Mouse (Mus musculus) midbrain, embryonic 16.5 days (tissue): Measurements from ENCODE around the gene Tango2. TPM values are rescaled to one million over a fixed set of nuclear protein-coding genes. Genes with fewer than 3 reads are reported as not detected.

Experiments used
- ATAC-seq: fragments of 200-750 bp; cut with Nextera tagmentation; 2 replicates; pipeline ENCODE4 v1.8.0; 2017; ENCODE audit warnings: moderate TSS enrichment
- H3K27ac ChIP-seq: fragments of 300-500 bp; sonication (generic); 2 replicates; pipeline ENCODE4 v1.5.1; 2014; ENCODE audit warnings: mild to moderate bottlenecking, low read length, mixed read lengths
- H3K27me3 ChIP-seq: fragments of 300-500 bp; sonication (generic); 2 replicates; pipeline ENCODE4 v1.6.1; 2014; ENCODE audit warnings: low read depth, low read length, mixed read lengths; ENCODE audit not compliant: control insufficient read depth, insufficient read depth
- H3K36me3 ChIP-seq: fragments of 300-500 bp; sonication (generic); 2 replicates; pipeline ENCODE4 v1.6.1; 2014; ENCODE audit warnings: mild to moderate bottlenecking, low read length, moderate library complexity, mixed read lengths; ENCODE audit not compliant: control insufficient read depth, insufficient read depth
- H3K4me1 ChIP-seq: fragments of 300-500 bp; sonication (generic); 2 replicates; pipeline ENCODE4 v1.6.1; 2014; ENCODE audit warnings: mild to moderate bottlenecking, low read length, mixed read lengths; ENCODE audit not compliant: control insufficient read depth, insufficient read depth
- H3K4me2 ChIP-seq: fragments of 300-500 bp; sonication (generic); 2 replicates; pipeline ENCODE4 v1.6.1; 2014; ENCODE audit warnings: mild to moderate bottlenecking, low read length, mixed read lengths
- H3K4me3 ChIP-seq: fragments of 300-500 bp; sonication (generic); 2 replicates; pipeline ENCODE4 v1.5.1; 2014; ENCODE audit warnings: low read depth, mild to moderate bottlenecking, low read length, moderate library complexity, mixed read lengths
- H3K9ac ChIP-seq: fragments of 300-500 bp; sonication (generic); 2 replicates; pipeline ENCODE4 v1.6.1; 2014; ENCODE audit warnings: low read depth, low read length, mixed read lengths
- H3K9me3 ChIP-seq: fragments of 300-500 bp; sonication (generic); replicated peaks from 2 replicates; pipeline ENCODE4 v1.6.1; 2014; ENCODE audit warnings: mild to moderate bottlenecking, low read length, mixed read lengths; ENCODE audit not compliant: control insufficient read depth, poor library complexity, severe bottlenecking
- WGBS: fragments of 180-500 bp; shearing (Covaris S2); extraction: QIAGEN DNeasy Blood & Tissue Kit; methylation state at CpG from one replicate; pipeline ENCODE4 v1.1.7; 2014; 5-methylcytosine and 5-hydroxymethylcytosine counted together
- polyA plus RNA-seq: library from polyadenylated mRNA; unstranded; fragments of >200 nt; fragmentation: Nextera tagmentation; extraction: Ambion mirVana; gene quantifications from 2 replicates; pipeline ENCODE4 v1.2.1, GENCODE M21; 2015

Gene Tango2
- polyA plus RNA-seq, 1 experiment from 2014 or later = 82.5 TPM

GRCm38 (mm10) chr16:18377203-18377602, 29.3 kb upstream of the Tango2 start:
- no peak for ATAC-seq
- 27% methylated on average over 3 of the region's 3 CpGs for WGBS

GRCm38 (mm10) chr16:18376297-18376954, 28.5 kb upstream of the Tango2 start:
- Histone ChIP-seq H3K4me1 (peaks cover 12% of the 10 kb centered on the region), H3K4me3 (no peak overlapping the region), H3K27me3 (no peaks in the 10 kb centered on the region), H3K9me3 (no peaks in the 10 kb centered on the region), H3K27ac (no peak overlapping the region), H3K4me2 (no peak overlapping the region), H3K9ac (no peak overlapping the region), H3K36me3 (no peaks in the 10 kb centered on the region; the same call in 1 of the 2 replicates)
- WGBS = 82% methylated on average over 7 of the region's 7 CpGs
- no peak for ATAC-seq

More at GRCm38 (mm10) chr16:18377203-18377602, 29.3 kb upstream of the Tango2 start:
- Histone ChIP-seq H3K9ac (no peak overlapping the region), H3K36me3 (no peaks in the 10 kb centered on the region; the same call in 1 of the 2 replicates), H3K4me2 (no peak overlapping the region), H3K9me3 (no peaks in the 10 kb centered on the region), H3K27me3 (no peaks in the 10 kb centered on the region), H3K4me1 (peaks cover 20% of the 10 kb centered on the region), H3K4me3 (no peak overlapping the region), H3K27ac (no peak overlapping the region)

DNA sequence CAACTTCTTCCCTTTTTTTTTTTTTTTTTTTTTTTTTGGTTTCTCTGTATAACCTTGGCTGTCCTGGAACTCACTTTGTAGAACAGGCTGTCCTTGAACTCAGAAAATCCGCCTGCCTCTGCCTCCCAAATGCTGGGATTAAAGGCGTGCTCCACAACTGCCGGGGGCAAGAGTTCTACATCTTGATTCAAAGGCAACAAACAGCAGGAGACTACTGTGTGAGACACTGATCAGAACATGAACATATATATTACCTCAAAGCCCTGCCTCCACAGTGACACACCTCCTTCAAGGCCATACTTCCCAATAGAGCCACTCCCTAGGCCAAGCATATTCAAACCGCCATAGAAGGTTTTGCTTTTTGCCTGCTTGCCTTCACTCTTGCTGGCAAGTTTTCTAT, 25.7 kb upstream of the Tango2 start:
- WGBS = 92% methylated on average over 4 of the region's 4 CpGs
- no peak overlapping the region for H3K4me2 ChIP-seq
- H3K9me3 ChIP-seq = no peaks in the 10 kb centered on the region
- no peak for ATAC-seq
- no peaks in the 10 kb centered on the region; the same call in 1 of the 2 replicates for H3K36me3 ChIP-seq
- H3K27me3 ChIP-seq = no peaks in the 10 kb centered on the region
- H3K9ac ChIP-seq = no peak overlapping the region
- H3K4me1 ChIP-seq = no peaks in the 10 kb centered on the region; the same call in 1 of the 2 replicates
- H3K4me3 ChIP-seq = no peak overlapping the region
- no peak overlapping the region for H3K27ac ChIP-seq

DNA sequence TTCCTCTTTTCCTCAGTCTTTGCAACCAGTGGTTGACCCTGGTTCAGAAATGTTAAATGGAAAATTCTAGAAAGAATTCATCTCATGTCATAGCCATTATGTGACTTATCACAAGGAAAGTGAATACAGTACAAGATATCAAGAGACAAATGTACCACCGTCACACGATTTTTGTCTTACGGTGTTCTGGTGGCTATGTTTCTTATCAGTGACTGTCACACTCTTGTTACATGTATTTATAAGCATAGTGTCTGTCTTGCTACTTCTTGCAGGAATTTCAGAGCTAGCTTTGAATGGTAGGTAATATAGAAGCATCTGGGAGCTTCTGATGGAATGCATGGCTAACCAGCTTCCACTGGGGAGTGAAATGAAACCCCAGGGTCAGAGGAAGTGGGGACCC, 22.3 kb upstream of the Tango2 start:
- H3K4me2 ChIP-seq = no peak overlapping the region
- H3K27ac ChIP-seq = no peak overlapping the region
- no peaks in the 10 kb centered on the region for H3K9me3 ChIP-seq
- H3K27me3 ChIP-seq = no peaks in the 10 kb centered on the region
- H3K4me3 ChIP-seq = no peak overlapping the region
- H3K9ac ChIP-seq = no peak overlapping the region
- no peaks in the 10 kb centered on the region; the same call in 1 of the 2 replicates for H3K36me3 ChIP-seq
- H3K4me1 ChIP-seq = no peaks in the 10 kb centered on the region
- no peak for ATAC-seq
- 97% methylated on average over 3 of the region's 3 CpGs for WGBS

DNA sequence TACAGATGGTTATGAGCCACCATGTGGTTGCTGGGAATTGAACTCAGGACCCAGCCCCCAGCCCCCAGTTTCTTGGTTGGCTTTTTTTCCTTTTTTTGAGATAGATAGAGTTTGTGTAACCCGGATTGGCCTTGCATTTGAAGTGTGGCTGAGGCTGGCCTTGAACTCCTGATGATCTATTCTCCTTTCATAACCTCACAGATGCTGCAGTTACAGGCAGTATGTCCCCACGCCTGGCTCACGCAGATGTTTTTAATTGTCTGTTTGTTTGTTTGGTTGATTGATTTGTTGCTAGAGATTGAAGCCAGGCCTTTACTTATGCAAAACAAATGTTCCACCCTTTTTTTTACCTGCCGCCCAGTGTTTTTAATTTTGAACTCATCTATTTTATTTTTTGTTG, 18.9 kb upstream of the Tango2 start:
- peaks cover 7% of the 10 kb centered on the region for H3K36me3 ChIP-seq
- WGBS = 93% methylated on average over 4 of the region's 4 CpGs
- no peak overlapping the region for H3K9ac ChIP-seq
- no peak overlapping the region for H3K4me3 ChIP-seq
- ATAC-seq = no peak
- no peaks in the 10 kb centered on the region for H3K9me3 ChIP-seq
- H3K27ac ChIP-seq = no peak overlapping the region
- no peaks in the 10 kb centered on the region for H3K27me3 ChIP-seq
- no peaks in the 10 kb centered on the region for H3K4me1 ChIP-seq
- H3K4me2 ChIP-seq = no peak overlapping the region

DNA sequence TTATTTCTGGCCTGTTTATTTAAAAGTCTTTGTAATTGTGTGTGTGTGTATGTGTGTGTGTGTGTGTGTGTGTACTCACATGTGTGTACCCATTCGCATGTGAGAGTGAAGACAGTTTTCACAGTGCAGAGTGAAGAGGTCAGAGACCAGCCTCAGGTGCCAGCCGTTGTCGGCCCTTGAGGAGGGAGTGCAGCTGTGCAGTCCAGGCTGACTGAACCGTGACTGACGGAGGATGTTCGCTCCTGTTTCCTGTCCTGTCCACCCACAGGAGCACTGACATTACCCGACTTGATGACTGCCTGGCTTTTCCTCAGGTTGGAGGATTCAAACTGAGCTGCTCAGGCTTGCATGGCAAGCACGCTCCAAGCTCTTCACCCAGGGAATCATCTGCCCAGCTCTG, 15.0 kb upstream of the Tango2 start:
- H3K27ac ChIP-seq = no peak overlapping the region
- ATAC-seq = no peak
- no peak overlapping the region for H3K4me2 ChIP-seq
- H3K9ac ChIP-seq = no peak overlapping the region
- H3K4me3 ChIP-seq = no peak overlapping the region
- 83% methylated on average over 8 of the region's 8 CpGs for WGBS
- H3K4me1 ChIP-seq = peaks cover 5% of the 10 kb centered on the region; the same call in 1 of the 2 replicates
- H3K9me3 ChIP-seq = no peaks in the 10 kb centered on the region
- H3K27me3 ChIP-seq = no peaks in the 10 kb centered on the region
- H3K36me3 ChIP-seq = peaks cover 9% of the 10 kb centered on the region

- no peaks in the 10 kb centered on the region for H3K27me3 ChIP-seq
- no peak overlapping the region for H3K4me2 ChIP-seq
- peaks cover 5% of the 10 kb centered on the region; the same call in 1 of the 2 replicates for H3K4me1 ChIP-seq
- no peak overlapping the region for H3K9ac ChIP-seq
- no peak for ATAC-seq
- no peaks in the 10 kb centered on the region for H3K9me3 ChIP-seq
- no peak overlapping the region for H3K4me3 ChIP-seq
- H3K27ac ChIP-seq = no peak overlapping the region
- H3K36me3 ChIP-seq = peaks cover 9% of the 10 kb centered on the region
- 67% methylated on average over 6 of the region's 6 CpGs for WGBS
These were observed 12.4 kb upstream of the Tango2 start for GRCm38 (mm10) chr16:18360151-18360805.

DNA sequence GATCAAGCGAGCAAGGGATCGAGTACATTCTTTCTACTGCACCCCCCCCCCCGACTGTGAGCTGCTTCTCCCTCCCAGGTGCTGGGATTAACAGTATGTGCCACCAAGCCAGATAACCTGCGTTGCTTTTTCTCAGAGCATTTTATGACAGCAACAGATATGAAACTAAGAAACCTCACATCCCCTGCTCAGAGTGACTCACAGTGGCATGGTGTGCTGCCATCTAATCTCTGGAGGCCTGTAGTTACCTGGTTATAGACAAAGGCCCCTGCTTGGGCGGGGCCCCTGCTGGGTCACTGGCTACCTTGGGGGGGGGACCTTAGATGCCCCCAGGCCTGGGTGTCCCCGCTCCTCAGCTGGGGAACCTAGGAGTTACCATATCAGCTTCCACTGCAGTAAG, 10.1 kb upstream of the Tango2 start:
- H3K36me3 ChIP-seq = peaks cover 2% of the 10 kb centered on the region; the same call in 1 of the 2 replicates
- H3K9ac ChIP-seq = no peak overlapping the region
- WGBS = 91% methylated on average over 6 of the region's 6 CpGs
- H3K9me3 ChIP-seq = no peaks in the 10 kb centered on the region
- no peak overlapping the region for H3K4me3 ChIP-seq
- H3K27me3 ChIP-seq = no peaks in the 10 kb centered on the region
- peaks cover 5% of the 10 kb centered on the region; the same call in 1 of the 2 replicates for H3K4me1 ChIP-seq
- ATAC-seq = no peak
- H3K4me2 ChIP-seq = no peak overlapping the region
- H3K27ac ChIP-seq = no peak overlapping the region

GRCm38 (mm10) chr16:18356961-18357360, 9.1 kb upstream of the Tango2 start:
- Histone ChIP-seq H3K27me3 (no peaks in the 10 kb centered on the region), H3K27ac (no peak overlapping the region), H3K4me3 (no peak overlapping the region), H3K4me1 (peaks cover 5% of the 10 kb centered on the region; the same call in 1 of the 2 replicates), H3K36me3 (peaks cover 2% of the 10 kb centered on the region; the same call in 1 of the 2 replicates), H3K9ac (no peak overlapping the region), H3K9me3 (no peaks in the 10 kb centered on the region), H3K4me2 (no peak overlapping the region)
- ATAC-seq = no peak
- WGBS = 90% methylated on average over 1 of the region's 1 CpGs
